Mouse (Mus musculus): Measurements from ENCODE around the gene Cks2.
A peak's percentile ranks its signal among the peaks of the same experiment; 100 is the strongest.

Cks2 gene

DNA sequence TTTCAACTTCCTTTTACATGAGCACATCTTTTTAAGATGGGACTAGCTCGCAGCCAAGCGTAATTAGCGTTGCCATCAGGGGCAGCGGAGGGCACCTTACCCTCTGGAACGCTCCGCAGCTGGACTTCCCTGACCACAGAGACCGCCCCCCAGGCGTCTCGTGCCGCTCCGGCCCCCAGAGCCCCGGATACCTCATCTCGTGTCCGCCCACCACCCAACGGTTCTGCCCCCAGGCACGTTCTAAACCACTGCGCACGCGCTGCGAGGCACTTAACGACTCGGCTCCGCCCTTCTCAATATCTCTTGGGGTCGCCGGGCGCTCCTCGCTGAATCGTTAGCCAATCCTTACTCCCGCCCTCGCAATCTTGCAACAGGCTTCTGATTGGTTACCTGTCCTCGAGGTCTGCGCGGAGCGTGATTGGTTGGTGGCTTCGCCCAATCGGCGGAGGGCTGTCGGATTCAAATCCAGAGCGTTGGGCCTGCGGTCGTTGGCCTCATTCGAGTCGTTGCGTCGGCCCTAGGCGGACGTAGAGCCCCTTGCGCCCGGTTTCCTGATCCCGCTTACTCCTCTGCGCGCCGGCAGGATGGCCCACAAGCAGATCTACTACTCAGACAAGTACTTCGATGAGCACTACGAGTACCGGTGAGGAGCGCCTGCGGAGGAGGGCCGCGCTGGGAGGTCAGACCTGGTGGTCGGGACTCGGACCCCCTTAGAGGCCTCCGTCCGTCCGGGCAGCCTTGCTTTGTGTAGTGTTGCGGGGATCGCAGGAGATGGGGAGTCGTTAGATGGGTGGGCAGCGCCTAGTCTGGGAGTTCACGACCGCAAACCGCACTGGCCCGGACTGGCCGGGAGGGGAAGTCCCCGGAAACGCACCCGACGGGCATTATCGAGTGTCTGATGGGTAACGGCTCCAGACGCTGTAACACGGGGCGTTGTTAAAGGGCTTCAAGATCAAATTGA is at the start of gene Cks2:
TSS of gene Cks2 (plus strand) at position 404 of the 961 bp plus-strand sequence.
- ATAC-seq (ENCODE audit: insufficient number of reproducible peaks, low FRiP score, low TSS enrichment), result peak; percentile 100

DNA sequence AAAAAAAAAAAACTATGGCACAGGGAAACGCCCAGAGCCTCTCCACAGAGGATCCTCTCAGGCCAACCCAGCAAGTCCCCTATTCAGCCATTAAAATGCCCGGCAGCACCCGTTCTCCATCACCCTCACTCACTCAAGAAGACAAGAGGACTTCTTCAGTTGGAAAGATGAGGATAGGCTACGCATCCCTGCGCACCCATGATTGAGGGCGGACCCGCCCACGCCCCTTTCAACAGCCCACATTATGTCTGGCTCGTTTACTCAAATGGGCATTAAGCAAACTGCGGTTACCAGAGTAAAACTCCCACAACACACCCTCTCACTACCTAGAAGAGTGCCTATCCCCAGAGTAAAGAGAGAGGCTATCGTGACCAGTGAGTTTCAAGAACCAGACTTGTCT is 49.6 kb upstream of the Cks2 start:
- ATAC-seq (ENCODE audit: insufficient number of reproducible peaks, low FRiP score, low TSS enrichment), result no peak

DNA sequence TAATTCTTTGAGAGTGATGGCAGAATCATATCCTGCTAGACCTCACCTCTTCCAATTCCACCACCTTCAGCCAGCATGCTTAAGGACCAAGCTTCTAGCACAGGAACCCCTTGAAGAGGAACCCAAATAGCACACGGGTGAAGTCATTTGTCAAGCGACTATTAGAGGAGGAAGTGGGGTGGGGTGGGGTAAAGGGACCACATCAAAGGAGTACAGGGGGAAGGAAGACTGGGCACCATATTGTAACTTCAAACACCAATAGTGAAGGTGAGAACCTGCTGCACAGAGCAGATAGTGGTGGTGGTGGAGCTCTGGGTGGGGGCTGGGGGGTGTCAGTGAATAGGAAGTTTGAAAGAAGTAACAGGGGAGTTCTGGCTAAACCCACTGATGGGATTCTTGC is 47.0 kb upstream of the Cks2 start:
- ATAC-seq (ENCODE audit: insufficient number of reproducible peaks, low FRiP score, low TSS enrichment), result no peak

DNA sequence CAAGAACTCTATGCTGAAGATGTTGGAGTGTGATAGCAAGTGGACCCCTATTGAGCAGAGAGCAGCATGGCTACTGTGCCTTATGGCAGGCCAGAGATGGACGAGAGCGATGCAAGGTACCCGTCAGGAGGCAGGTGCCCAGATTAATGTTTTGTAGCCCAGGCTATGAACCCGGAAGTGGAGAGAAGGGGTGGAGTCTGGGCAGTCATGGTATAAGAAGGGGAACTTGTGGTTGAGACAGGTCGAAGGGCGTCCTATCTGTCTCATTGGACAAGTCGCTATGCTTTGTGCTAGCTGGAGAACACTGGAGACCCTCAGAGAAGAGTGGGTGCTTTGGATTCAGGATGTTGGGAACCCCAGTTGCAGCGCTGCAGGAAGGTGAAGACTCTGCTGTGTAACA is 44.9 kb upstream of the Cks2 start:
- ATAC-seq (ENCODE audit: insufficient number of reproducible peaks, low FRiP score, low TSS enrichment), result no peak

DNA sequence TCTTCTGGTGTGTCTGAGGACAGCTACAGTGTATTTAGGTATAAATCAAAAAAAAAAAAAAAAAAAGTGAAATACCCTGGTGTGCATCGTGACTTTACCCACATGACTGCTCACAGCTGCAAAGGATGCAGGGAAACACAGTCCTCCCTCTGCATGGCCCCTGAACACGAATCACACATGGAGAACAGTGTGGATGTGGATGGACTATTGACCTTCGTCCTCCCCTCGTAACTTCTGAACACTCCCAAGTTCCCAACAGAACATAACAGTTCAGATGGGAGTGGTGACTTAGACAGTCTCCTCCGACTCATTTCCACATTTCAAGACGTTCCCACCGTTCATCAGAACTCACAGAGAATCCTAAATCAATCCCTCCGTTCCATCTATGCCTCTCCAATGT is 42.3 kb upstream of the Cks2 start:
- ATAC-seq (ENCODE audit: insufficient number of reproducible peaks, low FRiP score, low TSS enrichment), result no peak

DNA sequence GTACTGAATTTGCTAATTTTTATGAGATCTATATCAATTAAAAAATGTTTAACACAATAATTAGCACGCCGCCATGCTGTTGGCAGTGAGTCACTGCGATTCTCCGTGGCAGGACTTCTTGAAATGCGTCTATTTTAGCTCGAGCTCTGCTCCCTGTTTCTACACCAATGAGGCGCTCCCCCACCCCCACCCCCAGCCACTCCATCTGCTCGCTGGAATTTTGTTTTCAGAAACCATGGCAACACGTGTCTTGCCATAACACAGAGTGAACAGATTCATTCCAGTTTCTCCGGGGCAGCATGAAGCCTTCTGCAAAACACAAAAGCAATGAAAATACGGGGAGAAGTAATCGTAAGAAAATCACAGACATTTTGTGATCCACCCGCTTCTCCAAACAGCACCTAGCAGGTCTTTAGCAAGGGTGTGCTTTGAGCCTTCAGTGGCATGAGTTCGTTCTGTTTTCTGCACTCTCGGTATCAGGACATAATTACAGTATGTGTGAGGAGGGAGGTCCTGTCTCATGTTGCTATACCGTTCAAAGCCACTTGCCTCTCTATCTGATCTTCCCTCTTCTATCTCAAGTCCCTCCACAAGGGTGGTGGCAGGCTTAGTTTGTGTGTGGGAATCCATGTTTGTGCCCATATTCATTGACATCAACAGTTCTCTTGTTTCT is 41.7 kb upstream of the Cks2 start:
- peak; percentile 66 for ATAC-seq (ENCODE audit: insufficient number of reproducible peaks, low FRiP score, low TSS enrichment)

DNA sequence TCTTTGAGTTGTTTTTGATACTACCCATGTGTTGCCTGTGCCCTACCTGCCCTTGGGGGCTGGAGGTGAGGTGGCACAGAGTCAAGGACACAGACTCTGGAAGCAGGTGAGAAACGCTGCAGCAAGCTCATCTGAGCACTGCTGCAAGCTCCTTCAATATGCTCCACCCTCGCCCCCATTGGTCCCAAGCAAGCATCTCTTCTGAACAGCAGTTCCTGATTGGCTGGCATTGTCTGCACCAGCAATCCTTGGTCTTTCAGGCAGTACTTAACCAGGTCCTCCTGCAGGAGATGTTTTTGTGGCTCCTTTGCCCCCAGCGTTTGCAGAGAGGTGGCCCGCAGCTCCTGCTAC is 41.2 kb upstream of the Cks2 start:
- ATAC-seq (ENCODE audit: insufficient number of reproducible peaks, low FRiP score, low TSS enrichment), result no peak

DNA sequence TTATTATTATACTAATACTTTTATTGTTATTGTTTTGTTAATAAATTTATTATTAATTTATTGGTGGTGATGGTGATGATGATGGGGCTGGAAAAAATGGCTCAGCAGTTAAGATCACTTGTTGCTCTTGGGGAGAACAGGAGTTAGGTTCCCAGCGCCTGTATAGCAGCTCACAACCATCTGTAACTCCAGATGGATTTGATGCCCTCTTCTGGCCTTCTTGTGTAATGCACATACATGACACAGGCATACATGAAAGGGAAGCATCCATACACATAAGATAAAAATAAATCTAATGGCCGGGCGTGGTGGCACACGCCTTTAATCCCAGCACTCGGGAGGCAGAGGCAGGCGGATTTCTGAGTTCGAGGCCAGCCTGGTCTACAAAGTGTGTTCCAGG is 35.8 kb upstream of the Cks2 start:
- no peak for ATAC-seq (ENCODE audit: insufficient number of reproducible peaks, low FRiP score, low TSS enrichment)

DNA sequence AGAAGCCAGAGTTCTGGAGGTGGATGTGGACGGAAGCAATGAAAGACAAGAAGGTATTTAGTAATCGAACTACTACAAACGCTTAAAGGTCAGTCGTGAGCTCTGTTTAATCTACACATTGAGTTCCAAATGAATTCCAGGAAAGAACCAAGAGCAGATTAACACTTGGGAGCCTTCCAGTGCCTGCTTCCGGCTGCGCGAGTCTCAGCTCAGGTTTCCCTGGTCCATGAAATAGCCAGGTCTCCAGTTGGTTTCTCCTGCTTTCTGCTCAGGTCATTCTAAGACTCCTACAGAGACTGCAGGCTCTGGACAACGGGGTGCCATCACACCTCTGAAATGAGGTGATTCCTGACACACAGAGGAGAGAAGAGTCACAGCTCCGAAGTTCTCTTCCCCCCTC is 34.0 kb upstream of the Cks2 start:
- ATAC-seq (ENCODE audit: insufficient number of reproducible peaks, low FRiP score, low TSS enrichment), result no peak

DNA sequence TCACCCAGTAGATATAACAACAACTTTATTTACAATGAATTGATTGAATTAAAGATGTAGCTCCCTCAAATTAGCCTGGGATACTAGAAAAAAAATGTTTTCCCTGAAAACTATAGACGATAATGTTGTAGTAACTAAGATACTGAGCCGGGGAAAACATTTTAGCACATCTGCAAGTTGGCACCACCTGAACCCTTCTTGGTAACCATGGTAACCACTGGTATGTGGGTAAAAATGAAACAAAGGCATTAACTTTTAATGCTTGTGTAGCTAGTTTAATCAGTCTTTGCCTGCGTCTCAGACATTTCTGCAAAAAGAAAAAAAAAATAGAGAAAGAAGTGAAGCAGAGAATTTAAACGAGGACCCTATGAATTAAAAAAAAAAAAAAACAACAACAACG is 33.5 kb upstream of the Cks2 start:
- ATAC-seq (ENCODE audit: insufficient number of reproducible peaks, low FRiP score, low TSS enrichment), result no peak

DNA sequence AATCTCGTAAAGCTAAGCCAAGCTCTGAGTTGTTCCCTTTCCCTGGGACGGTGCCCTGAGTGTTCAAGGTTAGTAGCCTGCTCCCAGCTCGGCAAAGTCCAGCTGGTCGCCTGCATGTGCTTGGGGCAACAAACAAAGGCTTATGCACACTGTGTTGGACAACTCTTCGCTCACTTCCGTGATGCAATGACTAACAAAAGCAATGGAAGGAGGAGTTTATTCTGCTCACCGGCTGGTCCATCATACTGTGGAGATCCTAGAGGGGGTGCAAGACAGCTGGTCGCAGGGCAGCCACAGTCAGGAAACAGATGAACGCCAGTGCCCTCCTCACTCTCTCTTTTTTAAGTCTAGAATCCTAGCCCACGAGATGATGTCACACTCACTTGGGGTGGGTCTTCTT is 29.2 kb upstream of the Cks2 start:
- ATAC-seq (ENCODE audit: insufficient number of reproducible peaks, low FRiP score, low TSS enrichment), result no peak

DNA sequence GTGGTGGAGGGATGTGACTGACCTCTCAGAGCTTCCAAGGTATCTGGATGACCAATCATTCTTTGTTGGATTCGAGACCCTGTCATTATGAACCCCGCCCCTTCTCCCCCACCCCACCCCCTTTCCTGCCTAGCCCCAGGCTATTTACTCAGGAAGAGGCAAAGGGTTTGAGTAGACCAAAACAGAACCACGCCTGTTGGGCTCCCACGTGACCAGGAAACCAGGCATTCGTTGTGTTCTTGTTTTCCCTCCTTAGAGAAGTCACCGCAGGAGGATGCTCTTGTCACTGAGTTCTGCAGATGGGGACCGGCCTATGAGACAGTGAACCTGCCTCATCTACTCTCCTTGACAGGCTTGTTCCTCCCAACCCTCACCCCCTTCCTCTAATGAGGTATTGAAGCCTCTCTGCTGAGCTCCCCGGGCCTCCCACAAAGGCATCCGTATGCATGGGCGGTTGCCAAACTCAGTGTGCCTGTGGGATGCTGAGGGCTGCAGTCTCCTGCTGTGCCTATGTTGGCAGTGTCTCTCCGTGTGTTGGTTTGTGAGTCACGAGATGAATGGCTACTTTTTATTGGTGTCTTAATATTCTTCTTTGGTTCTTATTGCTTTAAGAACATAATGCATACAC is 28.5 kb upstream of the Cks2 start:
- no peak for ATAC-seq (ENCODE audit: insufficient number of reproducible peaks, low FRiP score, low TSS enrichment)

DNA sequence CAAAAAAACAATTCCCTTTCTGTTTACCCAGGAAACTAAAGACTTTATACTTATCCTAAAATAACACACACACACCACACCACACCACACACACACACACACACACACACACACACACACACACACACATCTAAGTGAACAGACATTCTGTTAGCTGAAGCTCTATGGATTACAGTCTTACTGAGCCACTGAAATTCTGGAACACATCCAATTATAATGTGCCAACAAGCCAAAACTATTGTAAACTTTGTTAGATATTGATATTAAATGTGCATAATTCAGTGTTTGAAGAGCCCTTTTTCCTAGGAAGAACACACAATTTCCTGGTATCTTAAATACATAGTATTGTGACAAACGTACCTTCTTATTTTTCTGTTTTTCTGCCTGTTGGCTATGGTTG is 27.7 kb upstream of the Cks2 start:
- no peak for ATAC-seq (ENCODE audit: insufficient number of reproducible peaks, low FRiP score, low TSS enrichment)

DNA sequence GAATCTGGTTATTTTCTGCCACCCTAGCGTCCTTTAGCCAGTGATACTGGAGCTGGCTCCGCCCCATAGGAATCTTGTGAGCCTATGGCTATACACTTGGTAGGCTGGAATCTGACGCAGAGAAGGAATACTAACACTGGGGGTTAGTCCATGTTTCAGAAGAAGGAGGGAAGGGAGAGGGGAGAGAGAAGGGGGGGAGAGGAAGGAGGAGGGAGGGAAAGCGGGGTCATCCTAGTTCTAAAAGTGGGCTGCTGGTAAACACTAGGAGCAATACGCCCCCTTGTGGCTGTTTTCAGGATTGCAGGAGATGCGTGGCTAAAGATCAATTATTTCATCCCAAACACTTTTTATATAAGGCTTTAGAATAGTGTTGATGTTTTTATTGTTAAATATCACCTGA is 27.2 kb upstream of the Cks2 start:
- ATAC-seq (ENCODE audit: insufficient number of reproducible peaks, low FRiP score, low TSS enrichment), result no peak

DNA sequence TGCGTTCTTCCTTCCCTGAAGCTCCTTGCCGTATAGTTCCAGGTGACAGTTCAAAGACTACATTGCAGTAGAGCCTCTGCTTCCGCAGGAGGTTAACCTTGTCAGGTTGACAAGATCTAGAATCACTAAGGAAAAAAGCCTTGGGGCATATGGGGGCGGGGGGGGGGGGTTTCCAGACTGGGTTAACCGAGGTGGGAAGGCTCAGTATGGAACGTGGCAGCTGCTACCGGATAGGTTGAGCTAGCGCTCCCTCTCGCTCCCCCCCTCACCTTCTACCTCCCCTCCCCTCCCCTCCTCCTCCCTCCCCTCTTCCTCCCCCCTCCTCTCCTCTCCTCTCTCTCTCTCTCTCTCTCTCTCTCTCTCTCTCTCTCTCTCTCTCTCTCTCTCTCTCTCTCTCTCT is 26.4 kb upstream of the Cks2 start:
- ATAC-seq (ENCODE audit: insufficient number of reproducible peaks, low FRiP score, low TSS enrichment), result no peak

DNA sequence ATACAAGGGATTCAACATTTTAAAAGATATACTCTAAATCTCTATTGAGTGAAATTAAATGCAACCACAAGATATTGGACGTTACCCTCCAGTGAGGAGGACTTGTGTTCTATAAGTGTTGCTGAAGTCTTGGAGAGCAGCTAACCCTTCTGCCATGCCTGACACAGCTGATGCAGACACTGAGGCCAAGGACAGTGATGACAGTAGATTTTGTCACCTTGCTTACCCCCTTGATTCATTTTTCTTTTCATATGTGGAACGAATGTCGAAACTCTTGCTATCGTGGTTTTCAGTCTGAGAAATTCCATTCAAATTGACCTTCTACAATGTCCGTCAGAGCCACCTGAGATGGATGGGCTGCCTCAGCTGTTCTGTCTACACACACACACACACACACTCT is 22.4 kb upstream of the Cks2 start:
- ATAC-seq (ENCODE audit: insufficient number of reproducible peaks, low FRiP score, low TSS enrichment), result no peak

DNA sequence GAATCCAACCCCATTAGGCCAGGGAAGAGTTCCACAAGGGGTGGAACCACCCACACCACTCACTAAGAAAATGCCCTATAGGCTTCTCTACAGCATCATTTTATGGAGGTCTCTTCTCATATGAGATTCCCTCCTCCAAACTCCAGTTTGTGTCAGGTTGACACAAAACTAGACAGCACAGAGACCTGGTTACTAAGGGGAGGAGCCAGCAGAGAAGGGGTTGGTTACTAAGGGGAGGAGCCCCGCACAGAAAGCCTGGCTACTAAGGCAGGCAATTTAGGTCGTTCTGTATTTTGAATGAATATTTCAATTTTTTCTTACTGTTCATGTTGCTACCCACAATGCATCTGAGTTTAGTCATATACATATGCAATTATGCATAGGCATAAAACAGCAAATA is 21.4 kb upstream of the Cks2 start:
- no peak for ATAC-seq (ENCODE audit: insufficient number of reproducible peaks, low FRiP score, low TSS enrichment)

DNA sequence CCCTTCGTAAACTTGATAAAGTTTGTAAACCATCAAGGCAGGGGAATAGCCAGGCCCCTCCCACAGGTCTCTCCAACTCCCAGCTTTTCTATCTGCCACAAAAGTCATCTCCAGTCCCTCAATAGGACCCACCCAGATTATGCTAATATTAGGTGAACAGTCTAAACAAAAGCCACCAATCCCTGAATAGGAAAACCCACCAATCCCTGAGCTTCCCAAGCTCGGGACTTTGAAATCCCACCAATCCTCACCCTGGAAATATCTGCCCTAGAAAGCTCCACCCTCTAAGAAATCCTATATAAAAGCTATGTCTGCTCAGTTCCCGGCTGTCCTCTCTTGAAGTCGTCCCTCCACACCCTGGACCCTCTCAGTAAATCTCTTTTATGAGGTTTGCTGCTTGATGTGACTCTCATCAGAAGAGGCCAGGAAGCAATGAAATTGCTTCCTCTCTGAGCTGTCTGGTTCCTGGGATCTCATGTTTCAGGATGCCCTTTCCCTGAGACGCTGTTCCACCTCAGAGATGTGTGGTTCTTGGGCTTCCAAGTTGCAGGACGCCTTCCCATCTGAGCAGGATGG is 16.7 kb upstream of the Cks2 start:
- no peak for ATAC-seq (ENCODE audit: insufficient number of reproducible peaks, low FRiP score, low TSS enrichment)

DNA sequence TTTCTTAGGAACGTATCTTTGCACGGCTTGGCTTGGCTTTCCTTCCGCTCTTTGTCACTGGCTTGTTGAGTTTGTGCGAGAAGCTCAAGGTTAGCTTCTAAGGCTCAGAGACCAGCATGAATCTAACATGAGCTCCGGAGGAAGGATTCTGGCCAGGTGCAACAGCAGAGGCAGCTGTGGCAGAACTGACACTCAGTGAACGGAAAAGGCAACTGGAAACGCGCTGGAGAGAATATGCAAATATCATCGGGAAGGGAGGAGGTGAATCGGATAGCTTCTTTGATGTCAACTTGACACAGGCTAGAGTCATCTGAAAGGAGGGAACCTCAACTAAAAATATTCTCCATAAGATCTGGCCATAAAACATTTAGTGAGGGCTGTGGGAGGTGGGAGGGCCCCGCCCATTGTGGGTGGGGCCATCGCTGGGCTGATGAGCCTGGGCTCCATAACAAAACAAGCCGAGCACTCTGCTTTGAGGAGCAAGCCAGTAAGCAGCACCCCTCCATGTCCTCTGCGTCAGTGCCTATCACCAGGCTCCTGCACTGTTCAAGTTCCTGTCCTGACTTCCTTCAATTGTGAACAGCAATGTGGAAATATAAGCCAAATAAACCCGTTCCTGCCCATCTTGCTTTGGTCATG is 13.6 kb upstream of the Cks2 start:
- no peak for ATAC-seq (ENCODE audit: insufficient number of reproducible peaks, low FRiP score, low TSS enrichment)

DNA sequence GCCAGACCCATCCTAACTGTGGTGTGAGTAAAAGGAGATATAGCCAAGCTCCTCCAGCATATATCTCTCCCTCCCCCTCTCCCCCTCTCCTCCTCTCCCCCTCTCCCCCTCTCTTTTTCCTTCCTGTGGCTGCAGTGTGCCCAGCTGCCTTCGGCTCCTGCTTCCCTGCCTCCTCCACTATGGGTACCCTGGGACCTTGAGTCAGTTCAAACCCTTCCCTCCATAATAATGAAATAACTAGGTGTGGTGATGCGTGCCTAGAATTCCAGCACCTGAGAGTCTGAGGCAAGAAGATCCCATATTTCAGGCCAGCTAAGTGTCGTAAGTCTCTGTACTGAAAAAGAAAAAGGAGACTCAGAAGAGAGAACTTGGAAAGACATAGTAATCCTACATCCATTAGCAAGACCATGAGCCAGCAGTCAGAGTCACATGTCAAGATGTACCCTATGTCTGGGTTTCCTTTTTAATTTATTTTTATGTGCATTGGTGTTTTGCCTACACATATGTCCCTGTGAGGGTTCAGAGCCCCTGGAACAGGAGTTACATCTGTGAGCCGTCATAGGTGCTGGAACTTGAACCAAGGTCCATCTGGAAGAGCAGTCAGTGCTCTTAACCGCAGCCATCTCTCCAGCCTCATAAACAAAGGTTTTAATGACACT is 12.3 kb upstream of the Cks2 start:
- ATAC-seq (ENCODE audit: insufficient number of reproducible peaks, low FRiP score, low TSS enrichment), result no peak
